Mouse (Mus musculus): ENCODE results near the gene Adcyap1r1. TPM values are rescaled to one million over a fixed set of nuclear protein-coding genes. Genes with fewer than 3 reads are reported as not detected.

Gene Adcyap1r1
- polyA plus RNA-seq (2014; fragmentation: Nextera tagmentation; extraction: Ambion mirVana) = 50.2 and 52.7 TPM in 2 replicates

- peak; percentile 92 for DNase-seq
- H3K9ac ChIP-seq (replicated peaks; ENCODE audit: low read length) = peak within 1 kb of the TSS; percentile 90
- peak within 1 kb of the TSS; percentile 81 for H3K4me3 ChIP-seq (replicated peaks; ENCODE audit: low read depth, low read length)
- H3K36me3 ChIP-seq (ENCODE audit: control insufficient read depth, insufficient read depth, low read length) = 0 out of 2 replicates have a peak, but pooled peaks cover 7% of the 10 kb centered on the region
- H3K27me3 ChIP-seq (ENCODE audit: control insufficient read depth, insufficient read depth, low read length) = no peaks in the 10 kb centered on the region
- H3K4me2 ChIP-seq (ENCODE audit: low read length) = peak within 1 kb of the TSS; percentile 90
- peak within 1 kb of the TSS; percentile 91 for H3K27ac ChIP-seq (replicated peaks; ENCODE audit: low read depth, low read length)
- H3K4me1 ChIP-seq (ENCODE audit: control insufficient read depth, insufficient read depth, low read length) = peaks cover 45% of the 10 kb centered on the region
- ATAC-seq (ENCODE audit: low FRiP score, low TSS enrichment) = peak; percentile 90
- no peaks in the 10 kb centered on the region for H3K9me3 ChIP-seq (ENCODE audit: control insufficient read depth, low read length)
- under 1% methylated on average over 55 of the region's 58 CpGs for WGBS
Measured at GRCm38 (mm10) chr6:55451771-55452371, at the start of gene Adcyap1r1. Adcyap1r1 (plus strand) TSS chr6:55451978.

- no peaks in the 10 kb centered on the region for H3K9me3 ChIP-seq (ENCODE audit: control insufficient read depth, low read length)
- ATAC-seq (ENCODE audit: low FRiP score, low TSS enrichment) = no peak
- H3K9ac ChIP-seq (replicated peaks; ENCODE audit: low read length) = no peak overlapping the region
- no peak overlapping the region for H3K4me3 ChIP-seq (replicated peaks; ENCODE audit: low read depth, low read length)
- WGBS = 73% methylated on average over 9 of the region's 9 CpGs
- no peaks in the 10 kb centered on the region for H3K27me3 ChIP-seq (ENCODE audit: control insufficient read depth, insufficient read depth, low read length)
- DNase-seq = no peak
- no peaks in the 10 kb centered on the region for H3K36me3 ChIP-seq (ENCODE audit: control insufficient read depth, insufficient read depth, low read length)
- no peak overlapping the region for H3K4me2 ChIP-seq (ENCODE audit: low read length)
- 0 out of 2 replicates have a peak, but pooled peaks cover 9% of the 10 kb centered on the region for H3K4me1 ChIP-seq (ENCODE audit: control insufficient read depth, insufficient read depth, low read length)
- no peak overlapping the region for H3K27ac ChIP-seq (replicated peaks; ENCODE audit: low read depth, low read length)
Measured at GRCm38 (mm10) chr6:55402041-55402776, 49.6 kb upstream of the Adcyap1r1 start.

- no peaks in the 10 kb centered on the region for H3K36me3 ChIP-seq (ENCODE audit: control insufficient read depth, insufficient read depth, low read length)
- WGBS = 86% methylated on average over 9 of the region's 9 CpGs
Measured at GRCm38 (mm10) chr6:55403411-55404309, 48.1 kb upstream of the Adcyap1r1 start.

GRCm38 (mm10) chr6:55404421-55404990 lies 47.3 kb upstream of the Adcyap1r1 start:
- Histone ChIP-seq H3K4me3 (replicated peaks; ENCODE audit: low read depth, low read length) (no peak overlapping the region), H3K4me1 (ENCODE audit: control insufficient read depth, insufficient read depth, low read length) (0 out of 2 replicates have a peak, but pooled peaks cover 7% of the 10 kb centered on the region), H3K9ac (replicated peaks; ENCODE audit: low read length) (no peak overlapping the region), H3K4me2 (ENCODE audit: low read length) (no peak overlapping the region), H3K9me3 (ENCODE audit: control insufficient read depth, low read length) (no peaks in the 10 kb centered on the region), H3K36me3 (ENCODE audit: control insufficient read depth, insufficient read depth, low read length) (no peaks in the 10 kb centered on the region), H3K27ac (replicated peaks; ENCODE audit: low read depth, low read length) (no peak overlapping the region), H3K27me3 (ENCODE audit: control insufficient read depth, insufficient read depth, low read length) (no peaks in the 10 kb centered on the region)
- ATAC-seq (ENCODE audit: low FRiP score, low TSS enrichment) (no peak), DNase-seq (no peak)
- WGBS = 84% methylated on average over 5 of the region's 5 CpGs

More at GRCm38 (mm10) chr6:55403411-55404309, 48.1 kb upstream of the Adcyap1r1 start:
- H3K9me3 ChIP-seq (ENCODE audit: control insufficient read depth, low read length) = no peaks in the 10 kb centered on the region
- H3K27me3 ChIP-seq (ENCODE audit: control insufficient read depth, insufficient read depth, low read length) = no peaks in the 10 kb centered on the region
- H3K4me3 ChIP-seq (replicated peaks; ENCODE audit: low read depth, low read length) = no peak overlapping the region
- no peak overlapping the region for H3K4me2 ChIP-seq (ENCODE audit: low read length)
- H3K9ac ChIP-seq (replicated peaks; ENCODE audit: low read length) = no peak overlapping the region
- H3K27ac ChIP-seq (replicated peaks; ENCODE audit: low read depth, low read length) = no peak overlapping the region
- ATAC-seq (ENCODE audit: low FRiP score, low TSS enrichment) (no peak), DNase-seq (no peak)
- H3K4me1 ChIP-seq (ENCODE audit: control insufficient read depth, insufficient read depth, low read length) = 0 out of 2 replicates have a peak, but pooled peaks cover 9% of the 10 kb centered on the region

GRCm38 (mm10) chr6:55407345-55407744 lies 44.4 kb upstream of the Adcyap1r1 start:
- Histone ChIP-seq H3K27me3 (ENCODE audit: control insufficient read depth, insufficient read depth, low read length) (no peaks in the 10 kb centered on the region), H3K4me1 (ENCODE audit: control insufficient read depth, insufficient read depth, low read length) (peaks cover 4% of the 10 kb centered on the region; the same call in 1 of the 2 replicates), H3K9ac (replicated peaks; ENCODE audit: low read length) (no peak overlapping the region), H3K36me3 (ENCODE audit: control insufficient read depth, insufficient read depth, low read length) (no peaks in the 10 kb centered on the region), H3K4me2 (ENCODE audit: low read length) (no peak overlapping the region), H3K4me3 (replicated peaks; ENCODE audit: low read depth, low read length) (no peak overlapping the region), H3K27ac (replicated peaks; ENCODE audit: low read depth, low read length) (no peak overlapping the region), H3K9me3 (ENCODE audit: control insufficient read depth, low read length) (no peaks in the 10 kb centered on the region)
- WGBS = 89% methylated on average over 4 of the region's 4 CpGs
- DNase-seq (no peak), ATAC-seq (ENCODE audit: low FRiP score, low TSS enrichment) (no peak)

GRCm38 (mm10) chr6:55410119-55410775 lies 41.5 kb upstream of the Adcyap1r1 start:
- WGBS = 45% methylated on average over 7 of the region's 7 CpGs
- peaks cover 4% of the 10 kb centered on the region; the same call in 1 of the 2 replicates for H3K4me1 ChIP-seq (ENCODE audit: control insufficient read depth, insufficient read depth, low read length)
- no peaks in the 10 kb centered on the region for H3K9me3 ChIP-seq (ENCODE audit: control insufficient read depth, low read length)
- no peak overlapping the region for H3K4me3 ChIP-seq (replicated peaks; ENCODE audit: low read depth, low read length)
- H3K9ac ChIP-seq (replicated peaks; ENCODE audit: low read length) = no peak overlapping the region
- H3K4me2 ChIP-seq (ENCODE audit: low read length) = no peak overlapping the region
- no peaks in the 10 kb centered on the region for H3K27me3 ChIP-seq (ENCODE audit: control insufficient read depth, insufficient read depth, low read length)
- ATAC-seq (ENCODE audit: low FRiP score, low TSS enrichment) = no peak
- no peak overlapping the region for H3K27ac ChIP-seq (replicated peaks; ENCODE audit: low read depth, low read length)
- no peak for DNase-seq
- no peaks in the 10 kb centered on the region for H3K36me3 ChIP-seq (ENCODE audit: control insufficient read depth, insufficient read depth, low read length)

- no peak overlapping the region for H3K9ac ChIP-seq (replicated peaks; ENCODE audit: low read length)
- no peaks in the 10 kb centered on the region for H3K27me3 ChIP-seq (ENCODE audit: control insufficient read depth, insufficient read depth, low read length)
- no peak overlapping the region for H3K4me2 ChIP-seq (ENCODE audit: low read length)
- no peaks in the 10 kb centered on the region for H3K9me3 ChIP-seq (ENCODE audit: control insufficient read depth, low read length)
- H3K36me3 ChIP-seq (ENCODE audit: control insufficient read depth, insufficient read depth, low read length) = no peaks in the 10 kb centered on the region
- no peak overlapping the region for H3K4me3 ChIP-seq (replicated peaks; ENCODE audit: low read depth, low read length)
- 87% methylated on average over 5 of the region's 5 CpGs for WGBS
- ATAC-seq (ENCODE audit: low FRiP score, low TSS enrichment) (no peak), DNase-seq (no peak)
- H3K27ac ChIP-seq (replicated peaks; ENCODE audit: low read depth, low read length) = no peak overlapping the region
- peaks cover 8% of the 10 kb centered on the region; the same call in 1 of the 2 replicates for H3K4me1 ChIP-seq (ENCODE audit: control insufficient read depth, insufficient read depth, low read length)
Measured at GRCm38 (mm10) chr6:55410977-55411376, 40.8 kb upstream of the Adcyap1r1 start.

GRCm38 (mm10) chr6:55416202-55416601 lies 35.6 kb upstream of the Adcyap1r1 start:
- Histone ChIP-seq H3K9me3 (ENCODE audit: control insufficient read depth, low read length) (no peaks in the 10 kb centered on the region), H3K36me3 (ENCODE audit: control insufficient read depth, insufficient read depth, low read length) (no peaks in the 10 kb centered on the region), H3K9ac (replicated peaks; ENCODE audit: low read length) (no peak overlapping the region), H3K4me1 (ENCODE audit: control insufficient read depth, insufficient read depth, low read length) (peaks cover 17% of the 10 kb centered on the region), H3K4me2 (ENCODE audit: low read length) (no peak overlapping the region), H3K27ac (replicated peaks; ENCODE audit: low read depth, low read length) (no peak overlapping the region), H3K27me3 (ENCODE audit: control insufficient read depth, insufficient read depth, low read length) (no peaks in the 10 kb centered on the region), H3K4me3 (replicated peaks; ENCODE audit: low read depth, low read length) (no peak overlapping the region)
- ATAC-seq (ENCODE audit: low FRiP score, low TSS enrichment) = peak; percentile 72; the same call in 1 of the 2 replicates
- DNase-seq = peak; percentile 73
- 28% methylated on average over 5 of the region's 5 CpGs for WGBS
